Mouse (Mus musculus) gastrocnemius, postnatal 25 days (tissue): ENCODE results near the gene Polr2a. TPM values are rescaled to one million over a fixed set of nuclear protein-coding genes. Genes with fewer than 3 reads are reported as not detected.

Experiments
- DNase-seq: peaks from one replicate; pipeline ENCODE4 v3.0.0; 2022
- total RNA-seq, 2 experiments: library from RNA; stranded (reverse); gene quantifications; 1 replicate in 1 of 2; 2 replicates in 1 of 2; pipeline ENCODE4 v1.2.3; 2021

Polr2a gene
- total RNA-seq, 2 experiments from 2014 or later, result 24.7 to 27.5 TPM

- no peak for DNase-seq
Measured at GRCm38 (mm10) chr11:69784793-69785272, 26.4 kb upstream of the Polr2a start.

- no peak for DNase-seq
Measured at GRCm38 (mm10) chr11:69781828-69782227, 23.4 kb upstream of the Polr2a start.

GRCm38 (mm10) chr11:69778985-69779384 is 20.5 kb upstream of the Polr2a start:
- DNase-seq, result no peak

GRCm38 (mm10) chr11:69778258-69778982 is 20.0 kb upstream of the Polr2a start:
- no peak for DNase-seq

GRCm38 (mm10) chr11:69777504-69778257 is 19.2 kb upstream of the Polr2a start:
- no peak for DNase-seq

- no peak for DNase-seq
Measured at GRCm38 (mm10) chr11:69776488-69776887, 18.1 kb upstream of the Polr2a start.

- DNase-seq, result no peak
Measured at GRCm38 (mm10) chr11:69775716-69776115, 17.3 kb upstream of the Polr2a start.

GRCm38 (mm10) chr11:69774961-69775360 is 16.5 kb upstream of the Polr2a start:
- DNase-seq, result no peak

GRCm38 (mm10) chr11:69767625-69767909 is 9.1 kb upstream of the Polr2a start:
- DNase-seq, result no peak

GRCm38 (mm10) chr11:69766872-69767624 is 8.6 kb upstream of the Polr2a start:
- DNase-seq, result no peak

GRCm38 (mm10) chr11:69766126-69766609 is 7.7 kb upstream of the Polr2a start:
- DNase-seq, result peak; percentile 80

- peak; percentile 63 for DNase-seq
Measured at GRCm38 (mm10) chr11:69765221-69766125, 7.0 kb upstream of the Polr2a start, which contains the start of gene Zbtb4. Gene Zbtb4, plus strand, starts transcription at chr11:69765912.

- no peak for DNase-seq
Measured at GRCm38 (mm10) chr11:69763551-69763950, 5.1 kb upstream of the Polr2a start.

- DNase-seq, result no peak
Measured at GRCm38 (mm10) chr11:69761868-69762267, 3.4 kb upstream of the Polr2a start, which contains the start of gene Slc35g3. Gene Slc35g3, minus strand, starts transcription at chr11:69761968.

- no peak for DNase-seq
Measured at GRCm38 (mm10) chr11:69760901-69761200, 2.4 kb upstream of the Polr2a start.

- no peak for DNase-seq
Measured at GRCm38 (mm10) chr11:69760160-69760900, 1.9 kb upstream of the Polr2a start.

- peak; percentile 90 for DNase-seq
Measured at GRCm38 (mm10) chr11:69758971-69759721, 709 bp upstream of the Polr2a start.

- DNase-seq, result peak; percentile 96
Measured at GRCm38 (mm10) chr11:69758090-69758456, 364 bp downstream of the Polr2a start.

- no peak for DNase-seq
Measured at GRCm38 (mm10) chr11:69757303-69758089, 941 bp downstream of the Polr2a start.
